Mouse (Mus musculus): ENCODE results near the gene Rabl2. TPM values are rescaled to one million over a fixed set of nuclear protein-coding genes. Genes with fewer than 3 reads are reported as not detected.

Rabl2 gene
- total and polyA plus RNA-seq, 3 experiments, result 2.7 to 5.8 (median 2.9) TPM

GRCm38 (mm10) chr15:89607888-89608287 is 16.2 kb upstream of the Rabl2 start:
- H3K4me3 ChIP-seq (replicated peaks in 1 of 3; ENCODE audit: low read depth in 2 of 3, low read length in 2 of 3, poor library complexity in 1 of 3), result no peak overlapping the region
- no peaks in the 10 kb centered on the region for H3K9me3 ChIP-seq (replicated peaks; ENCODE audit: low read length)
- peak overlapping the region; percentile 67; the same call in 1 of the 2 replicates for H3K4me2 ChIP-seq (ENCODE audit: insufficient read depth, low read depth, poor library complexity, severe bottlenecking)
- H3K27me3 ChIP-seq (replicated peaks), result peaks cover 31% of the 10 kb centered on the region
- no peak overlapping the region for H3K9ac ChIP-seq (ENCODE audit: insufficient read depth, low read depth)
- no peaks in the 10 kb centered on the region for H3K79me2 ChIP-seq (replicated peaks; ENCODE audit: control insufficient read depth, extremely low read depth, insufficient read depth, poor library complexity, severe bottlenecking)
- H3K36me3 ChIP-seq (replicated peaks in 1 of 2; ENCODE audit: control insufficient read depth in 1 of 2, insufficient read depth in 1 of 2, low read length in 1 of 2), result no peaks in the 10 kb centered on the region
- DNase-seq (ENCODE audit: extremely low read depth), result no peak
- no peak overlapping the region for H3K27ac ChIP-seq (ENCODE audit: insufficient read depth, low read depth)
- in situ Hi-C loops (cut with MboI; ENCODE audit: low pct_ligation_motif_present, low pct_unique_long_range_greater_than_20kb, low sequenced_read_pairs) (loop anchor here (25.0 kb wide), 1 partner anchor 604 kb away; the partner anchor contains the start of gene Alg10b), dilution Hi-C loops (cut with MboI; ENCODE audit: extremely low pct_ligation_motif_present, extremely low pct_unique_long_range_greater_than_20kb, low sequenced_read_pairs) (no loop called here)
- TF ChIP-seq ZNF384 (IDR thresholded peaks at IDR 0.05; ENCODE audit: low read depth, low read length) (no peak), ZC3H11A (IDR thresholded peaks at IDR 0.05; ENCODE audit: low read depth, low read length) (no peak), CHD2 (IDR thresholded peaks at IDR 0.05; ENCODE audit: low read length) (no peak)
- H3K4me1 ChIP-seq (ENCODE audit: control insufficient read depth in 1 of 2, insufficient read depth in 2 of 2), result no peaks in the 10 kb centered on the region

DNA sequence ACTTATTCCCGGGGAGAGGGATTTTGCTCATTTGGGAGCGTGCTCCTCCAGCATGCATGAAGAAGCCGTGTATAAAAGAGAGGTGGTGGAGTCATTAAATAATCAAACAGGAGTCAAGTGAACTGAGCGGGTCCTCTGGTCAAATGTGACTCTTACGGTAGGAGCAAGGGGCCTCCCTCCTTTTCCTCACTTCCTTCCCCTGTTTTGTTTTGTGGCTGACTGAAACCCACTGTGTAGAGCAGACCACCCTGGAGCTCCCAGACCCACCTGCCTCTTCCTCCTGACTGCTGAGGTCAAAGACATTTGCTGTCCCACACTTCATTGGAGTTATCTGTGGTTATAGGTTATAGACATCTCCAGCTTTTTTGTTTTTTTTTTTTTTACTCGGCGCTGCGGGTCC is 15.8 kb upstream of the Rabl2 start:
- H3K36me3 ChIP-seq (replicated peaks in 1 of 2; ENCODE audit: control insufficient read depth in 1 of 2, insufficient read depth in 1 of 2, low read length in 1 of 2), result no peaks in the 10 kb centered on the region
- no peak overlapping the region for H3K4me3 ChIP-seq (replicated peaks in 1 of 3; ENCODE audit: low read depth in 2 of 3, low read length in 2 of 3, poor library complexity in 1 of 3)
- peak overlapping the region; percentile 67; the same call in 1 of the 2 replicates for H3K4me2 ChIP-seq (ENCODE audit: insufficient read depth, low read depth, poor library complexity, severe bottlenecking)
- in situ Hi-C loops (cut with MboI; ENCODE audit: low pct_ligation_motif_present, low pct_unique_long_range_greater_than_20kb, low sequenced_read_pairs), result loop anchor here (25.0 kb wide), 1 partner anchor 605 kb away; the partner anchor contains the start of gene Alg10b
- dilution Hi-C loops (cut with MboI; ENCODE audit: extremely low pct_ligation_motif_present, extremely low pct_unique_long_range_greater_than_20kb, low sequenced_read_pairs), result no loop called here
- H3K9me3 ChIP-seq (replicated peaks; ENCODE audit: low read length), result no peaks in the 10 kb centered on the region
- peaks cover 31% of the 10 kb centered on the region for H3K27me3 ChIP-seq (replicated peaks)
- H3K27ac ChIP-seq (ENCODE audit: insufficient read depth, low read depth), result no peak overlapping the region
- H3K9ac ChIP-seq (ENCODE audit: insufficient read depth, low read depth), result no peak overlapping the region
- no peaks in the 10 kb centered on the region for H3K79me2 ChIP-seq (replicated peaks; ENCODE audit: control insufficient read depth, extremely low read depth, insufficient read depth, poor library complexity, severe bottlenecking)
- DNase-seq (ENCODE audit: extremely low read depth), result no peak
- H3K4me1 ChIP-seq (ENCODE audit: control insufficient read depth in 1 of 2, insufficient read depth in 2 of 2), result no peaks in the 10 kb centered on the region
- TF ChIP-seq EP300 (IDR thresholded peaks at IDR 0.05; ENCODE audit: low read length) (no peak), ZMIZ1 (IDR thresholded peaks at IDR 0.05; ENCODE audit: low read depth, low read length) (no peak), TCF12 (IDR thresholded peaks at IDR 0.05; ENCODE audit: low read depth, low read length) (no peak), UBTF (IDR thresholded peaks at IDR 0.05; ENCODE audit: low read depth, low read length) (no peak), ZKSCAN1 (IDR thresholded peaks at IDR 0.05; ENCODE audit: borderline replicate concordance, low read depth, low read length) (no peak), PAX5 (IDR thresholded peaks at IDR 0.05; ENCODE audit: low read length) (no peak), RCOR1 (conservative IDR thresholded peaks at IDR 0.05; ENCODE audit: low read depth, low read length) (no peak), POLR2AphosphoS2 (IDR thresholded peaks at IDR 0.05; ENCODE audit: low read depth, low read length) (no peak), KAT2A (IDR thresholded peaks at IDR 0.05; ENCODE audit: insufficient replicate concordance, low read length) (no peak), CHD2 (IDR thresholded peaks at IDR 0.05; ENCODE audit: low read length) (no peak), MYC (IDR thresholded peaks at IDR 0.05; ENCODE audit: low read depth, low read length) (no peak), TBP (conservative IDR thresholded peaks at IDR 0.05; ENCODE audit: low read depth, low read length) (no peak), NELFE (IDR thresholded peaks at IDR 0.05; ENCODE audit: low read depth, low read length) (no peak), ZNF384 (IDR thresholded peaks at IDR 0.05; ENCODE audit: low read depth, low read length) (no peak), E2F4 (IDR thresholded peaks at IDR 0.05; ENCODE audit: insufficient replicate concordance, low read depth, low read length) (no peak), ETS1 (conservative IDR thresholded peaks at IDR 0.05; ENCODE audit: low read depth, low read length) (no peak), IRF4 (IDR thresholded peaks at IDR 0.05; ENCODE audit: low read depth, low read length) (no peak), MEF2A (IDR thresholded peaks at IDR 0.05; ENCODE audit: borderline replicate concordance, low read depth, low read length) (no peak), ELF1 (IDR thresholded peaks at IDR 0.05; ENCODE audit: low read depth, low read length) (no peak), MAFK (IDR thresholded peaks at IDR 0.05; ENCODE audit: insufficient replicate concordance, low read length) (no peak)

Measured in CH12.LX (cell line).